Comparison of ENCODE assay signal across 23 mouse cellular contexts in the genomic region with DNA sequence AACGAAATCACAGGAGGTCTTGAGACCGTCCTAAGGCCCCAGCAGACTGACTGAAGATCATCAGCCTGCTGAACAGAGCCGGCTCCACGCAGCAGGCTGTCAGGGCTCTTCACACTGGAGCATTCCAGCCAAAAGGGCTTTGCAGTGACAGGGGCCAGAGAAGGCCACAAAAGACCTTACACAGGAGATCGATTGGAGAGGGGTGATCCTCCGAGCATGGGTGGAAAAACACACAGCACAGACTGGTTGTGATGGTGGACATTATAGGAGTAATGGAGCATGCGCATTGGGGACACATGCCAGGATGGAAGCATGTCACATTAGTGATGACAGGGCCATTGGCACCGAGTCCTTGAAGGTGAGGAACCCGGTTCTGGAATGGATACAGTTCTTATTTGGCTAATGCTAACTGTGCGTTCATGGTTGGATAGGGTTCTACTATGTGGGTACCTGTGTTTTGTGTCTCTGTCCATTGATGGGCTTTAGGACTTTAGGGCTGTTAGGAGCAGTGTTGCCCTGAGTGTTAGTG. TPM values are rescaled to one million over a fixed set of nuclear protein-coding genes. Genes with fewer than 3 reads are reported as not detected.
DNase-seq lines count a peak whose midpoint lies in the region; ATAC-seq lines count a peak whose summit lies in the region.
"Had no signal": no experiment of that assay in that cellular context is flagged by ENCODE, and none has a peak within 500 bp of the region (broad histone marks: within the 10 kb centered on the region; RNA-seq: fewer than 3 reads in every experiment).

No protein-coding gene starts in this region.

- ATAC-seq in cerebellum, adult (ENCODE audit: insufficient number of reproducible peaks, low FRiP score, low TSS enrichment) = peak; percentile 43
- ATAC-seq in heart, embryonic 15.5 days (replicated peaks; ENCODE audit: insufficient number of reproducible peaks, insufficient read depth, low FRiP score, low read depth) = no peak
- ATAC-seq in neural tube, embryonic 15.5 days (ENCODE audit: low FRiP score) = no peak
- no peak for ATAC-seq in liver, embryonic 12.5 days
- ATAC-seq: intestine, embryonic 15.5 days; midbrain, embryonic 13.5 days had no signal

- no peak overlapping the region for H3K4me2 ChIP-seq in heart, embryonic 15.5 days
- H3K4me2 ChIP-seq in neural tube, embryonic 15.5 days = no peak overlapping the region
- no peak overlapping the region for H3K4me2 ChIP-seq in liver, embryonic 12.5 days
- H3K4me2 ChIP-seq: embryonic facial prominence, embryonic 13.5 days; forebrain, embryonic 12.5 days; intestine, embryonic 15.5 days; lung, embryonic 14.5 days; midbrain, embryonic 13.5 days; neural tube, embryonic 12.5 days had no signal

- peak overlapping the region; percentile 77 for H3K27ac ChIP-seq in heart, embryonic 15.5 days
- no peak overlapping the region for H3K27ac ChIP-seq in neural tube, embryonic 15.5 days (replicated peaks)
- H3K27ac ChIP-seq in liver, embryonic 12.5 days = no peak overlapping the region
- H3K27ac ChIP-seq: embryonic facial prominence, embryonic 13.5 days; forebrain, embryonic 12.5 days; hindbrain, embryonic 10.5 days; intestine, embryonic 15.5 days; liver, embryonic 14.5 days; midbrain, embryonic 13.5 days; neural tube, embryonic 12.5 days had no signal

- H3K9me3 ChIP-seq in heart, embryonic 15.5 days (replicated peaks) = no peaks in the 10 kb centered on the region
- no peaks in the 10 kb centered on the region for H3K9me3 ChIP-seq in neural tube, embryonic 15.5 days (replicated peaks)
- H3K9me3 ChIP-seq in liver, embryonic 12.5 days (replicated peaks) = no peaks in the 10 kb centered on the region
- H3K9me3 ChIP-seq: embryonic facial prominence, embryonic 13.5 days; forebrain, embryonic 12.5 days; hindbrain, embryonic 10.5 days; intestine, embryonic 15.5 days; midbrain, embryonic 13.5 days; neural tube, embryonic 12.5 days had no signal

- H3K9ac ChIP-seq in heart, embryonic 15.5 days = no peak overlapping the region
- H3K9ac ChIP-seq in neural tube, embryonic 15.5 days (replicated peaks) = no peak overlapping the region
- no peak overlapping the region for H3K9ac ChIP-seq in liver, embryonic 12.5 days
- H3K9ac ChIP-seq: embryonic facial prominence, embryonic 13.5 days; forebrain, embryonic 12.5 days; intestine, embryonic 15.5 days; liver, embryonic 14.5 days; lung, embryonic 14.5 days; midbrain, embryonic 13.5 days; neural tube, embryonic 12.5 days had no signal

- no peak overlapping the region for H3K4me3 ChIP-seq in heart, embryonic 15.5 days
- H3K4me3 ChIP-seq in neural tube, embryonic 15.5 days (replicated peaks) = no peak overlapping the region
- H3K4me3 ChIP-seq in liver, embryonic 12.5 days = no peak overlapping the region
- H3K4me3 ChIP-seq: embryonic facial prominence, embryonic 13.5 days; erythroblast, embryonic 14.5 days; forebrain, embryonic 12.5 days; hindbrain, embryonic 10.5 days; intestine, embryonic 15.5 days; midbrain, embryonic 13.5 days; neural tube, embryonic 12.5 days had no signal

- DNase-seq in cerebellum, postnatal 4 days (ENCODE audit: low spot score in 2 of 2) = no peak
- no peak for DNase-seq in heart, postnatal 4 days
- peak; percentile 40 for DNase-seq in brain, adult 2 months (ENCODE audit: low read depth, low spot score)
- peak; percentile 64 for DNase-seq in cerebellum, adult 9-10 months
- DNase-seq: adrenal gland, postnatal 10 days; embryo, embryonic 11 days; kidney, adult 8-10 months; kidney, postnatal 10 days; lung, embryonic 14.5 days; retina, postnatal 1 day; spleen, adult 18-20 months had no signal

- H3K4me1 ChIP-seq in heart, embryonic 15.5 days (replicated peaks) = peaks cover 26% of the 10 kb centered on the region
- H3K4me1 ChIP-seq in neural tube, embryonic 15.5 days = peaks cover 9% of the 10 kb centered on the region; the same call in 1 of the 2 replicates
- H3K4me1 ChIP-seq in liver, embryonic 12.5 days = peaks cover 10% of the 10 kb centered on the region
- H3K4me1 ChIP-seq: forebrain, embryonic 12.5 days; hindbrain, embryonic 10.5 days; intestine, embryonic 15.5 days; midbrain, embryonic 13.5 days; neural tube, embryonic 12.5 days had no signal

- H3K27me3 ChIP-seq in heart, embryonic 15.5 days = no peaks in the 10 kb centered on the region
- H3K27me3 ChIP-seq in neural tube, embryonic 15.5 days (replicated peaks) = no peaks in the 10 kb centered on the region
- no peaks in the 10 kb centered on the region for H3K27me3 ChIP-seq in liver, embryonic 12.5 days (replicated peaks)
- H3K27me3 ChIP-seq: embryonic facial prominence, embryonic 13.5 days; forebrain, embryonic 12.5 days; intestine, embryonic 15.5 days; midbrain, embryonic 13.5 days; neural tube, embryonic 12.5 days had no signal

- no peaks in the 10 kb centered on the region for H3K36me3 ChIP-seq in heart, embryonic 15.5 days
- peaks cover 3% of the 10 kb centered on the region for H3K36me3 ChIP-seq in neural tube, embryonic 15.5 days
- H3K36me3 ChIP-seq in liver, embryonic 12.5 days = peaks cover 56% of the 10 kb centered on the region

- WGBS in heart, embryonic 15.5 days = 75% methylated on average over 10 of the region's 10 CpGs
- WGBS in neural tube, embryonic 15.5 days = 93% methylated on average over 10 of the region's 10 CpGs
- 82% methylated on average over 10 of the region's 10 CpGs for WGBS in liver, embryonic 12.5 days (ENCODE audit: insufficient replicate concordance)

RNA-seq across cellular contexts. Expression of a gene that starts 37.7 kb away (rescaled TPM):
- 29.1 and 33.0 TPM in 2 replicates for polyA plus RNA-seq in heart, embryonic 15.5 days (2015; fragmentation: Nextera tagmentation; extraction: Ambion mirVana)
- total RNA-seq in heart, postnatal 4 days (2021) = 10 to 100 TPM; 29.4 to 31.8 TPM
- polyA plus RNA-seq in neural tube, embryonic 15.5 days (2015; fragmentation: Nextera tagmentation; extraction: Ambion mirVana) = 27.1 and 30.2 TPM in 2 replicates
- polyA plus RNA-seq in liver, embryonic 12.5 days (2016; fragmentation: Nextera tagmentation; extraction: Ambion mirVana) = 25.9 and 27.1 TPM in 2 replicates

Comparison
In these comparisons a context has a peak if more than half of its experiments do, and no peak if none do; other contexts are left out.
1. DNase-seq: peak in brain, adult 2 months (single experiment) and cerebellum, adult 9-10 months (single experiment); none in cerebellum, postnatal 4 days (0 of 2) and heart, postnatal 4 days (single experiment).